Mouse (Mus musculus) hindbrain, embryonic 11.5 days (tissue): ENCODE measurements at regions not wholly inside any gene's neighbourhood (a gene's known extent, or its start where the extent isn't known, plus 50 kb on each side); places are given as distances from the start of the nearest gene placed in this dataset.

Experiments used
- ATAC-seq: fragments of 200-750 bp; cut with Nextera tagmentation; 2 replicates; pipeline ENCODE4 v1.8.0; 2017; ENCODE audit warnings: mild to moderate bottlenecking, moderate TSS enrichment, moderate library complexity; ENCODE audit not compliant: low FRiP score
- DNase-seq: peaks from one replicate; pipeline ENCODE4 v3.0.0-alpha.2; 2015; ENCODE audit warnings: low spot score
- H3K27ac ChIP-seq: fragments of 300-500 bp; sonication (generic); 2 replicates; pipeline ENCODE4 v1.5.1; 2014; ENCODE audit warnings: mild to moderate bottlenecking, low read depth, low read length
- H3K27me3 ChIP-seq: fragments of 300-500 bp; sonication (generic); 2 replicates; pipeline ENCODE4 v1.6.1; 2014; ENCODE audit warnings: mild to moderate bottlenecking, low read length, moderate library complexity, mixed read lengths; ENCODE audit not compliant: control insufficient read depth, insufficient read depth
- H3K36me3 ChIP-seq: fragments of 300-500 bp; sonication (generic); 2 replicates; pipeline ENCODE4 v1.6.1; 2014; ENCODE audit warnings: mild to moderate bottlenecking, low read length, moderate library complexity, mixed read lengths; ENCODE audit not compliant: control insufficient read depth, insufficient read depth
- H3K4me1 ChIP-seq: fragments of 300-500 bp; sonication (generic); replicated peaks from 2 replicates; pipeline ENCODE4 v1.6.1; 2014; ENCODE audit warnings: low read length, mixed read lengths; ENCODE audit not compliant: control insufficient read depth, insufficient read depth
- H3K4me2 ChIP-seq: fragments of 300-500 bp; sonication (generic); replicated peaks from 2 replicates; pipeline ENCODE4 v1.6.1; 2014; ENCODE audit warnings: mild to moderate bottlenecking, low read depth, low read length
- H3K4me3 ChIP-seq: fragments of 300-500 bp; sonication (generic); 2 replicates; pipeline ENCODE4 v1.5.1; 2014; ENCODE audit warnings: low read depth, low read length
- H3K9ac ChIP-seq: fragments of 300-500 bp; sonication (generic); 2 replicates; pipeline ENCODE4 v1.6.1; 2014; ENCODE audit warnings: low read depth, low read length
- H3K9me3 ChIP-seq: fragments of 300-500 bp; sonication (generic); 2 replicates; pipeline ENCODE4 v1.6.1; 2016; ENCODE audit warnings: low read length; ENCODE audit not compliant: control insufficient read depth
- WGBS: fragments of 180-500 bp; shearing (Covaris S2); extraction: QIAGEN DNeasy Blood & Tissue Kit; methylation state at CpG from one replicate; pipeline ENCODE4 v1.1.7; 2014; 5-methylcytosine and 5-hydroxymethylcytosine counted together

GRCm38 (mm10) chr15:60762071-60762470 lies 91.5 kb downstream of the Fam84b start:
- no peaks in the 10 kb centered on the region for H3K27me3 ChIP-seq
- no peak overlapping the region for H3K9ac ChIP-seq
- no peaks in the 10 kb centered on the region for H3K36me3 ChIP-seq
- DNase-seq (no peak), ATAC-seq (no peak)
- no peaks in the 10 kb centered on the region for H3K9me3 ChIP-seq
- 69% methylated on average over 2 of the region's 2 CpGs for WGBS
- no peaks in the 10 kb centered on the region for H3K4me1 ChIP-seq
- no peak overlapping the region for H3K4me3 ChIP-seq
- no peak overlapping the region for H3K4me2 ChIP-seq
- H3K27ac ChIP-seq: no peak overlapping the region

GRCm38 (mm10) chr15:60760015-60760437 lies 93.6 kb downstream of the Fam84b start:
- no peak overlapping the region for H3K9ac ChIP-seq
- no peaks in the 10 kb centered on the region for H3K36me3 ChIP-seq
- H3K9me3 ChIP-seq: no peaks in the 10 kb centered on the region
- no peak overlapping the region for H3K27ac ChIP-seq
- H3K4me2 ChIP-seq: no peak overlapping the region
- 40% methylated on average over 5 of the region's 6 CpGs for WGBS
- peak; percentile 77 for DNase-seq
- ATAC-seq: peak; percentile 61
- no peaks in the 10 kb centered on the region for H3K4me1 ChIP-seq
- H3K4me3 ChIP-seq: no peak overlapping the region
- no peaks in the 10 kb centered on the region for H3K27me3 ChIP-seq

GRCm38 (mm10) chr15:60754246-60754645 lies 99.3 kb downstream of the Fam84b start:
- H3K9me3 ChIP-seq: no peaks in the 10 kb centered on the region
- no peaks in the 10 kb centered on the region for H3K4me1 ChIP-seq
- no peak overlapping the region for H3K4me3 ChIP-seq
- WGBS: 94% methylated on average over 5 of the region's 5 CpGs
- H3K27ac ChIP-seq: no peak overlapping the region
- DNase-seq (no peak), ATAC-seq (no peak)
- H3K27me3 ChIP-seq: no peaks in the 10 kb centered on the region
- no peak overlapping the region for H3K4me2 ChIP-seq
- H3K9ac ChIP-seq: no peak overlapping the region
- H3K36me3 ChIP-seq: no peaks in the 10 kb centered on the region

GRCm38 (mm10) chr15:60739598-60739997 lies 114.0 kb downstream of the Fam84b start:
- no peak overlapping the region for H3K27ac ChIP-seq
- 82% methylated on average over 2 of the region's 2 CpGs for WGBS
- no peak overlapping the region for H3K4me2 ChIP-seq
- DNase-seq (no peak), ATAC-seq (no peak)
- H3K9ac ChIP-seq: no peak overlapping the region
- H3K36me3 ChIP-seq: no peaks in the 10 kb centered on the region
- no peaks in the 10 kb centered on the region for H3K27me3 ChIP-seq
- no peaks in the 10 kb centered on the region for H3K9me3 ChIP-seq
- H3K4me3 ChIP-seq: no peak overlapping the region
- H3K4me1 ChIP-seq: no peaks in the 10 kb centered on the region

- Histone ChIP-seq H3K4me1 (no peaks in the 10 kb centered on the region), H3K27me3 (no peaks in the 10 kb centered on the region), H3K9ac (no peak overlapping the region), H3K27ac (no peak overlapping the region), H3K36me3 (no peaks in the 10 kb centered on the region), H3K4me3 (no peak overlapping the region), H3K9me3 (no peaks in the 10 kb centered on the region), H3K4me2 (no peak overlapping the region)
- 85% methylated on average over 3 of the region's 3 CpGs for WGBS
- DNase-seq: no peak
- ATAC-seq: no peak
Measured at GRCm38 (mm10) chr15:60738258-60738657, 115.3 kb downstream of the Fam84b start.

GRCm38 (mm10) chr15:60732416-60732815 lies 121.2 kb downstream of the Fam84b start:
- Histone ChIP-seq H3K4me1 (no peaks in the 10 kb centered on the region), H3K27ac (no peak overlapping the region), H3K36me3 (no peaks in the 10 kb centered on the region), H3K9ac (no peak overlapping the region), H3K27me3 (no peaks in the 10 kb centered on the region), H3K9me3 (no peaks in the 10 kb centered on the region), H3K4me3 (no peak overlapping the region), H3K4me2 (no peak overlapping the region)
- DNase-seq (no peak), ATAC-seq (no peak)

GRCm38 (mm10) chr15:60728754-60729153 lies 124.8 kb downstream of the Fam84b start:
- DNase-seq (no peak), ATAC-seq (no peak)
- Histone ChIP-seq H3K27me3 (no peaks in the 10 kb centered on the region), H3K27ac (no peak overlapping the region), H3K4me1 (no peaks in the 10 kb centered on the region), H3K4me3 (no peak overlapping the region), H3K9me3 (no peaks in the 10 kb centered on the region), H3K9ac (no peak overlapping the region), H3K4me2 (no peak overlapping the region), H3K36me3 (no peaks in the 10 kb centered on the region)
- WGBS: 72% methylated on average over 9 of the region's 9 CpGs

- no peaks in the 10 kb centered on the region for H3K9me3 ChIP-seq
- no peak overlapping the region for H3K4me3 ChIP-seq
- H3K4me2 ChIP-seq: no peak overlapping the region
- no peak overlapping the region for H3K27ac ChIP-seq
- ATAC-seq (no peak), DNase-seq (no peak)
- no peaks in the 10 kb centered on the region for H3K27me3 ChIP-seq
- no peaks in the 10 kb centered on the region for H3K36me3 ChIP-seq
- no peak overlapping the region for H3K9ac ChIP-seq
- 84% methylated on average over 4 of the region's 4 CpGs for WGBS
- no peaks in the 10 kb centered on the region for H3K4me1 ChIP-seq
Measured at GRCm38 (mm10) chr15:60728337-60728736, 125.2 kb downstream of the Fam84b start.

GRCm38 (mm10) chr15:60719332-60719731 lies 134.2 kb downstream of the Fam84b start:
- Histone ChIP-seq H3K4me1 (no peaks in the 10 kb centered on the region), H3K36me3 (no peaks in the 10 kb centered on the region), H3K4me2 (no peak overlapping the region), H3K9ac (no peak overlapping the region), H3K4me3 (no peak overlapping the region), H3K27me3 (no peaks in the 10 kb centered on the region), H3K9me3 (no peaks in the 10 kb centered on the region), H3K27ac (no peak overlapping the region)
- ATAC-seq (no peak), DNase-seq (no peak)
- WGBS: 81% methylated on average over 5 of the region's 5 CpGs
